Mouse (Mus musculus): ENCODE data around the gene Hspbp1. TPM values are rescaled to one million over a fixed set of nuclear protein-coding genes. Genes with fewer than 3 reads are reported as not detected.

Hspbp1 gene
- polyA plus RNA-seq (2016; fragmentation: Nextera tagmentation; extraction: Ambion mirVana) = 90.8 and 95.6 TPM in 2 replicates

GRCm38 (mm10) chr7:4684632-4685417 lies at the start of gene Hspbp1:
Gene Hspbp1, minus strand, starts transcription at chr7:4685068.
- H3K27ac ChIP-seq = peak within 1 kb of the TSS; percentile 76
- peak within 1 kb of the TSS; percentile 86 for H3K4me2 ChIP-seq
- peaks cover 10% of the 10 kb centered on the region for H3K27me3 ChIP-seq (replicated peaks)
- peak within 1 kb of the TSS; percentile 74 for H3K9ac ChIP-seq
- no peaks in the 10 kb centered on the region for H3K9me3 ChIP-seq (replicated peaks)
- H3K36me3 ChIP-seq = peaks cover 28% of the 10 kb centered on the region
- peak; percentile 98 for ATAC-seq
- peaks cover 24% of the 10 kb centered on the region for H3K4me1 ChIP-seq
- peak within 1 kb of the TSS; percentile 79 for H3K4me3 ChIP-seq
- WGBS (ENCODE audit: insufficient replicate concordance) = under 1% methylated on average over 32 of the region's 32 CpGs

GRCm38 (mm10) chr7:4732968-4733392 lies 48.1 kb upstream of the Hspbp1 start:
- Histone ChIP-seq H3K9me3 (replicated peaks) (no peaks in the 10 kb centered on the region), H3K27ac (peak overlapping the region; percentile 36; the same call in 1 of the 2 replicates), H3K36me3 (no peaks in the 10 kb centered on the region), H3K4me2 (peak overlapping the region; percentile 40), H3K9ac (peak overlapping the region; percentile 46), H3K27me3 (replicated peaks) (0 out of 2 replicates have a peak, but pooled peaks cover 5% of the 10 kb centered on the region), H3K4me1 (peaks cover 18% of the 10 kb centered on the region), H3K4me3 (no peak overlapping the region)
- ATAC-seq = peak; percentile 85
- WGBS (ENCODE audit: insufficient replicate concordance) = 29% methylated on average over 6 of the region's 6 CpGs

GRCm38 (mm10) chr7:4731090-4731489 lies 46.2 kb upstream of the Hspbp1 start:
- peaks cover 18% of the 10 kb centered on the region for H3K4me1 ChIP-seq
- no peak overlapping the region for H3K9ac ChIP-seq
- no peak overlapping the region for H3K27ac ChIP-seq
- 63% methylated on average over 5 of the region's 5 CpGs for WGBS (ENCODE audit: insufficient replicate concordance)
- H3K4me3 ChIP-seq = no peak overlapping the region
- no peak overlapping the region for H3K4me2 ChIP-seq
- 0 out of 2 replicates have a peak, but pooled peaks cover 5% of the 10 kb centered on the region for H3K27me3 ChIP-seq (replicated peaks)
- no peak for ATAC-seq
- no peaks in the 10 kb centered on the region for H3K9me3 ChIP-seq (replicated peaks)
- H3K36me3 ChIP-seq = no peaks in the 10 kb centered on the region

GRCm38 (mm10) chr7:4725169-4725568 lies 40.3 kb upstream of the Hspbp1 start, which contains the start of gene Tmem150b:
Gene Tmem150b, minus strand, starts transcription at chr7:4725249.
- no peak within 1 kb of the TSS for H3K4me3 ChIP-seq
- no peaks in the 10 kb centered on the region for H3K36me3 ChIP-seq
- ATAC-seq = no peak
- WGBS (ENCODE audit: insufficient replicate concordance) = 19% methylated on average over 7 of the region's 7 CpGs
- H3K9ac ChIP-seq = no peak within 1 kb of the TSS
- H3K4me1 ChIP-seq = peaks cover 14% of the 10 kb centered on the region; the same call in 1 of the 2 replicates
- no peak within 1 kb of the TSS for H3K27ac ChIP-seq
- 0 out of 2 replicates have a peak, but pooled peaks cover 14% of the 10 kb centered on the region for H3K27me3 ChIP-seq (replicated peaks)
- peak within 1 kb of the TSS; percentile 57 for H3K4me2 ChIP-seq
- no peaks in the 10 kb centered on the region for H3K9me3 ChIP-seq (replicated peaks)

GRCm38 (mm10) chr7:4724359-4724758 lies 39.5 kb upstream of the Hspbp1 start:
- WGBS (ENCODE audit: insufficient replicate concordance) = 24% methylated on average over 3 of the region's 3 CpGs

GRCm38 (mm10) chr7:4723508-4723907 lies 38.6 kb upstream of the Hspbp1 start:
- no peak overlapping the region for H3K27ac ChIP-seq
- H3K4me2 ChIP-seq = peak overlapping the region; percentile 57
- H3K27me3 ChIP-seq (replicated peaks) = 0 out of 2 replicates have a peak, but pooled peaks cover 12% of the 10 kb centered on the region
- no peaks in the 10 kb centered on the region for H3K36me3 ChIP-seq
- H3K9ac ChIP-seq = no peak overlapping the region
- no peaks in the 10 kb centered on the region for H3K9me3 ChIP-seq (replicated peaks)
- peaks cover 14% of the 10 kb centered on the region; the same call in 1 of the 2 replicates for H3K4me1 ChIP-seq
- no peak for ATAC-seq
- WGBS (ENCODE audit: insufficient replicate concordance) = 30% methylated on average over 12 of the region's 12 CpGs
- peak overlapping the region; percentile 37 for H3K4me3 ChIP-seq

More at GRCm38 (mm10) chr7:4724359-4724758, 39.5 kb upstream of the Hspbp1 start:
- peaks cover 14% of the 10 kb centered on the region; the same call in 1 of the 2 replicates for H3K4me1 ChIP-seq
- H3K4me2 ChIP-seq = no peak overlapping the region; the same call in 1 of the 2 replicates
- no peak; the same call in 1 of the 2 replicates for ATAC-seq
- H3K4me3 ChIP-seq = no peak overlapping the region
- no peak overlapping the region for H3K27ac ChIP-seq
- H3K9me3 ChIP-seq (replicated peaks) = no peaks in the 10 kb centered on the region
- H3K9ac ChIP-seq = no peak overlapping the region
- no peaks in the 10 kb centered on the region for H3K36me3 ChIP-seq
- 0 out of 2 replicates have a peak, but pooled peaks cover 14% of the 10 kb centered on the region for H3K27me3 ChIP-seq (replicated peaks)

- WGBS (ENCODE audit: insufficient replicate concordance) = 81% methylated on average over 3 of the region's 3 CpGs
- no peaks in the 10 kb centered on the region for H3K9me3 ChIP-seq (replicated peaks)
- no peak overlapping the region for H3K9ac ChIP-seq
- 0 out of 2 replicates have a peak, but pooled peaks cover 2% of the 10 kb centered on the region for H3K27me3 ChIP-seq (replicated peaks)
- no peak overlapping the region for H3K27ac ChIP-seq
- H3K4me2 ChIP-seq = no peak overlapping the region
- H3K36me3 ChIP-seq = no peaks in the 10 kb centered on the region
- no peak overlapping the region for H3K4me3 ChIP-seq
- ATAC-seq = no peak
- peaks cover under 1% of the 10 kb centered on the region; the same call in 1 of the 2 replicates for H3K4me1 ChIP-seq
These were observed 34.4 kb upstream of the Hspbp1 start for GRCm38 (mm10) chr7:4719276-4719675.

- Histone ChIP-seq H3K9ac (no peak overlapping the region), H3K9me3 (replicated peaks) (no peaks in the 10 kb centered on the region), H3K36me3 (no peaks in the 10 kb centered on the region), H3K4me3 (no peak overlapping the region), H3K27ac (no peak overlapping the region), H3K4me1 (no peaks in the 10 kb centered on the region), H3K4me2 (no peak overlapping the region), H3K27me3 (replicated peaks) (no peaks in the 10 kb centered on the region)
- 45% methylated on average over 6 of the region's 6 CpGs for WGBS (ENCODE audit: insufficient replicate concordance)
- no peak for ATAC-seq
These were observed 32.1 kb upstream of the Hspbp1 start for GRCm38 (mm10) chr7:4716955-4717354.

- no peak overlapping the region for H3K4me2 ChIP-seq
- peaks cover 7% of the 10 kb centered on the region for H3K27me3 ChIP-seq (replicated peaks)
- H3K9ac ChIP-seq = no peak overlapping the region
- H3K9me3 ChIP-seq (replicated peaks) = no peaks in the 10 kb centered on the region
- H3K4me1 ChIP-seq = no peaks in the 10 kb centered on the region
- H3K4me3 ChIP-seq = no peak overlapping the region
- 64% methylated on average over 3 of the region's 3 CpGs for WGBS (ENCODE audit: insufficient replicate concordance)
- H3K36me3 ChIP-seq = 0 out of 2 replicates have a peak, but pooled peaks cover 2% of the 10 kb centered on the region
- H3K27ac ChIP-seq = no peak overlapping the region
- no peak for ATAC-seq
These were observed 27.7 kb upstream of the Hspbp1 start for GRCm38 (mm10) chr7:4712594-4712993.

- peak overlapping the region; percentile 50 for H3K4me2 ChIP-seq
- 0 out of 2 replicates have a peak, but pooled peaks cover 7% of the 10 kb centered on the region for H3K36me3 ChIP-seq
- H3K4me3 ChIP-seq = no peak overlapping the region
- WGBS (ENCODE audit: insufficient replicate concordance) = 29% methylated on average over 18 of the region's 18 CpGs
- H3K9ac ChIP-seq = no peak overlapping the region
- H3K27ac ChIP-seq = no peak overlapping the region
- H3K27me3 ChIP-seq (replicated peaks) = peaks cover 35% of the 10 kb centered on the region
- no peaks in the 10 kb centered on the region for H3K9me3 ChIP-seq (replicated peaks)
- peaks cover 6% of the 10 kb centered on the region; the same call in 1 of the 2 replicates for H3K4me1 ChIP-seq
- no peak for ATAC-seq
These were observed 20.2 kb upstream of the Hspbp1 start for GRCm38 (mm10) chr7:4705098-4705497.

- H3K27ac ChIP-seq = no peak overlapping the region
- H3K27me3 ChIP-seq (replicated peaks) = peaks cover 33% of the 10 kb centered on the region
- H3K4me1 ChIP-seq = peaks cover 6% of the 10 kb centered on the region; the same call in 1 of the 2 replicates
- 0 out of 2 replicates have a peak, but pooled peaks cover 5% of the 10 kb centered on the region for H3K36me3 ChIP-seq
- no peak overlapping the region for H3K4me3 ChIP-seq
- WGBS (ENCODE audit: insufficient replicate concordance) = 79% methylated on average over 7 of the region's 7 CpGs
- no peak overlapping the region for H3K4me2 ChIP-seq
- ATAC-seq = no peak
- no peak overlapping the region for H3K9ac ChIP-seq
- H3K9me3 ChIP-seq (replicated peaks) = no peaks in the 10 kb centered on the region
These were observed 18.3 kb upstream of the Hspbp1 start for GRCm38 (mm10) chr7:4703195-4703594.

- Histone ChIP-seq H3K9ac (no peak overlapping the region), H3K4me3 (no peak overlapping the region), H3K27ac (no peak overlapping the region), H3K4me2 (no peak overlapping the region), H3K27me3 (replicated peaks) (peaks cover 25% of the 10 kb centered on the region), H3K4me1 (peaks cover 6% of the 10 kb centered on the region; the same call in 1 of the 2 replicates), H3K9me3 (replicated peaks) (no peaks in the 10 kb centered on the region), H3K36me3 (0 out of 2 replicates have a peak, but pooled peaks cover 5% of the 10 kb centered on the region)
- WGBS (ENCODE audit: insufficient replicate concordance) = 70% methylated on average over 8 of the region's 8 CpGs
- no peak for ATAC-seq
These were observed 17.5 kb upstream of the Hspbp1 start for GRCm38 (mm10) chr7:4702334-4702733.
